Mouse (Mus musculus) stomach, embryonic 16.5 days (tissue): ENCODE data around the gene Kif3b. TPM values are rescaled to one million over a fixed set of nuclear protein-coding genes. Genes with fewer than 3 reads are reported as not detected.

Source experiments
- ATAC-seq: fragments of 200-750 bp; cut with Nextera tagmentation; 2 replicates; pipeline ENCODE4 v1.8.0; 2017; ENCODE audit warnings: moderate number of reproducible peaks, moderate TSS enrichment; ENCODE audit not compliant: insufficient read depth, low FRiP score
- H3K27ac ChIP-seq: fragments of 300-500 bp; sonication (generic); 2 replicates; pipeline ENCODE4 v1.5.1; 2014; ENCODE audit warnings: low read length
- H3K27me3 ChIP-seq: fragments of 300-500 bp; sonication (generic); 2 replicates; pipeline ENCODE4 v1.6.1; 2014; ENCODE audit warnings: low read length, control low read depth, mixed read lengths; ENCODE audit not compliant: control insufficient read depth, insufficient read depth
- H3K36me3 ChIP-seq: fragments of 300-500 bp; sonication (generic); 2 replicates; pipeline ENCODE4 v1.6.1; 2014; ENCODE audit warnings: low read length; ENCODE audit not compliant: control insufficient read depth, insufficient read depth
- H3K4me1 ChIP-seq: fragments of 300-500 bp; sonication (generic); 2 replicates; pipeline ENCODE4 v1.6.1; 2014; ENCODE audit warnings: low read length, control low read depth, mixed read lengths; ENCODE audit not compliant: control insufficient read depth, insufficient read depth
- H3K4me2 ChIP-seq: fragments of 300-500 bp; sonication (generic); 2 replicates; pipeline ENCODE4 v1.6.1; 2014; ENCODE audit warnings: low read depth, low read length, mixed read lengths
- H3K4me3 ChIP-seq: fragments of 300-500 bp; sonication (generic); replicated peaks from 2 replicates; pipeline ENCODE4 v1.5.1; 2014; ENCODE audit warnings: mild to moderate bottlenecking, low read length
- H3K9ac ChIP-seq: fragments of 300-500 bp; sonication (generic); 2 replicates; pipeline ENCODE4 v1.6.1; 2014; ENCODE audit warnings: low read length
- H3K9me3 ChIP-seq: fragments of 300-500 bp; sonication (generic); replicated peaks from 2 replicates; pipeline ENCODE4 v1.6.1; 2016; ENCODE audit warnings: low read length, control low read depth; ENCODE audit not compliant: control insufficient read depth
- WGBS: fragments of 180-500 bp; shearing (Covaris S2); extraction: QIAGEN DNeasy Blood & Tissue Kit; methylation state at CpG from one replicate; pipeline ENCODE4 v1.1.7; 2014; 5-methylcytosine and 5-hydroxymethylcytosine counted together
- polyA plus RNA-seq: library from polyadenylated mRNA; unstranded; fragments of >200 nt; fragmentation: Nextera tagmentation; extraction: Ambion mirVana; gene quantifications from 2 replicates; pipeline ENCODE4 v1.2.1, GENCODE M21; 2015

The Kif3b gene
- polyA plus RNA-seq, 1 experiment from 2014 or later, result 6.7 TPM

DNA sequence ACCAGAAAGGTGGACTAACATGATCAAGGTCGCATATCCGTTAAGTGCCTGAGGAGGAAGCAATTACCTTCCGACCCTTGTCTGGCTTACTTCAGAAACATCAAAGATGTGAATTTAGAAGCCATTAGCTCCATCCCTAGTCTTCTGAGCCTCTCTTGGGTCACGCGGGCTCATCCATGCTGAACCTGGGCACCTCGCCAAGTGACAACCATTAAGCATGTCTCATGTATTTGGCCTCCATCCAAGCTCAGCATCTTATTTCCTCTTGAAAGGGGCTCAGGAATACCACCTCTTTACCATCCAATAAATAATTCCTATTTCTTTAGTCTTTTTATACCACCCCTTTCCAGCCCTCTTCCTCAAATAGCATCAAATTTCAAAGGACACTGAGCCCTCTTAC lies 3.4 kb upstream of the Kif3b start:
- H3K4me1 ChIP-seq, result peaks cover 9% of the 10 kb centered on the region
- H3K4me2 ChIP-seq, result no peak overlapping the region
- no peaks in the 10 kb centered on the region for H3K27me3 ChIP-seq
- 30% methylated on average over 6 of the region's 6 CpGs for WGBS
- no peak overlapping the region for H3K27ac ChIP-seq
- no peak overlapping the region for H3K4me3 ChIP-seq
- ATAC-seq, result no peak
- no peak overlapping the region for H3K9ac ChIP-seq
- H3K36me3 ChIP-seq, result no peaks in the 10 kb centered on the region
- no peaks in the 10 kb centered on the region for H3K9me3 ChIP-seq

DNA sequence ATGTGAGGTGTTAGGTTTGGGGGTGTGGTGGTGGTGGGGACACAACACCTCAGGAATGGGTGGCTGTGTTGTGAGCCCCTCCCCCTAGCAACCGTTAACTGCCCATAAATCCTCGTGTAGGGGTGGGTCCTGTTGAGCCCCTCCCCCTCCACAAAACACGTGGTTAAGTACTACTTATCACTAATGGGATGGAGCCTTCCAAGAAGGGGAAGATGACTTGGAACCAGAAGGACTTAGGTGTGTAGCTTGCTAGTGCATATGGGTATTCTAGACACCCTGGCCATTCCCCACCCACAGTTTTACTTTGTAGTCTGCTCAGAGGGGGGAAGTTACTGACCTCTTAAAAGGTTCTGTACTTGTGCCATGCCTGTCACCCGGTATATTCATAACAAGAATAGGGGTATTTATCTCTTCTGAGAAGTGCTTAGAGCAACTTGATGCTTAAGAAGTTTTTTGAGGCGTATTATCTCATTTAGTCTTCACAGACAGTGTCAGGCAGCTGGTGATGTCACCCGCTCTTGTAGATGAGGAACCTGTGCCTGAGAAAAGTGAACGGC lies 1.2 kb downstream of the Kif3b start:
- H3K4me1 ChIP-seq, result peaks cover 9% of the 10 kb centered on the region
- WGBS, result 44% methylated on average over 7 of the region's 7 CpGs
- peak; percentile 48; the same call in 1 of the 2 replicates for ATAC-seq
- H3K9me3 ChIP-seq, result no peaks in the 10 kb centered on the region
- peak overlapping the region; percentile 68 for H3K4me2 ChIP-seq
- peak overlapping the region; percentile 76; the same call in 1 of the 2 replicates for H3K9ac ChIP-seq
- H3K27me3 ChIP-seq, result no peaks in the 10 kb centered on the region
- no peaks in the 10 kb centered on the region for H3K36me3 ChIP-seq
- peak overlapping the region; percentile 83 for H3K4me3 ChIP-seq
- no peak overlapping the region for H3K27ac ChIP-seq

DNA sequence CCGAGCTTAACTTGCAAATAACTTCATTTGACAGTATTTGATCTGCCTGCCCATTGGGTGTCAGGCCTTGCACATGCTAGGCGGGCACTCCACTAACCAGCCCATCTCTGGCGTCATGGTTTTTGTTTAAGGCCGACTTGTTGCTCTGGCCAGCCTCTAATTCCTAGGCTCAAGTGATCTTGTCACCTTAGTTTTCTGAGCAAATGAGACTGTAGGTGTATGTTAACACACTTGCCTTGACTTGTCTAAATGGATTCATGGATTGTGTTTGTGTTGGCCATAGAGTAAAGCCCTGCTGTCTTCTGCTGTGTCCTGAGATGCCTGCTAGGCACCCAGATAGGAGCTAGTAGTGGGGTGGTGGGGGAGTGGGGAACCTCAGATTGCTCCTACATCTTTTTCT lies 4.0 kb downstream of the Kif3b start:
- ATAC-seq, result no peak
- whole genome bisulfite sequencing, result 85% methylated on average over 4 of the region's 4 CpGs
- no peak overlapping the region for H3K27ac ChIP-seq
- H3K4me3 ChIP-seq, result no peak overlapping the region
- H3K9me3 ChIP-seq, result no peaks in the 10 kb centered on the region
- H3K4me1 ChIP-seq, result peaks cover 15% of the 10 kb centered on the region
- no peak overlapping the region for H3K9ac ChIP-seq
- H3K27me3 ChIP-seq, result no peaks in the 10 kb centered on the region
- H3K4me2 ChIP-seq, result no peak overlapping the region
- H3K36me3 ChIP-seq, result no peaks in the 10 kb centered on the region

DNA sequence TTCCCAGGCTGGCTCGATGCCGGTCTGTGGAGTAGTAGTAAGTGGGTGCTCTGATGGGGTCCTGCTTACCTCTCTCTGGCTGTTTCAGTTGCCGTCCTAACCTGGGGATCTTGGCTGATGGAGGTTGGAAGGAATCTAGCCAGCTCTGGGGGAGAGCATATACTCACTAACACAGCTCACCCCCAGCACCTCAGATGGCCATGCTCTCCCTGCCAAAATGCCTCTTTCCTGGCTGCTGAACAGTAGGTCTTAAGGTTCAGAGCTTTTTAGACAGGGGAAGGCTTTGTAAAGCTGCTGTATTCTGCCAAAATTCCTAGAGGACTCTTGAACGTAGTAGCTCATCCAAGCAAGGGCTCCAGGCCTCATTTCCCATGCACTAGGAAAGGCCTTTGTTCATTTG lies 6.6 kb downstream of the Kif3b start:
- Histone ChIP-seq H3K4me2 (no peak overlapping the region), H3K36me3 (no peaks in the 10 kb centered on the region), H3K4me3 (no peak overlapping the region), H3K27me3 (no peaks in the 10 kb centered on the region), H3K27ac (no peak overlapping the region), H3K4me1 (peaks cover 6% of the 10 kb centered on the region), H3K9me3 (no peaks in the 10 kb centered on the region), H3K9ac (no peak overlapping the region)
- ATAC-seq, result no peak
- 71% methylated on average over 4 of the region's 4 CpGs for WGBS

DNA sequence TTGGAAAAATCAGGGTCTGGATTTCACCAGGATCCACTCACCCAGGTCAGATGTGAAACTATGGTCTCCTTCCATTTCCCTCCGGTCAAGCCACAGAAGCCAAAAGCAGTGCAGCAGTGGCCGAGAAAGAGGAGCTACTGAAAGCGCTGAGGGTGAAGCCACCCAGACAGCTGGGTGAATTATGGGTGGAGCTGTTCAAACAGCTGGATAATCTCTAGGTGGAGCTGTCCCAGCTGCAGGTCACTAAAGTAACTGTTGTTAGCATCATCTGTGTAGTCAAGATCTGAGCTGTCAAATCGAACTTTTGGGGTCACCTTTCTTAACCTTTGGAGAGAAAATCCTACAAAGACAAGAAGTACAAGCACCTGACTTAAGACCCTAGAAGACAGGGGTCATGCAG lies 7.2 kb downstream of the Kif3b start:
- H3K9me3 ChIP-seq, result no peaks in the 10 kb centered on the region
- H3K27me3 ChIP-seq, result no peaks in the 10 kb centered on the region
- no peak for ATAC-seq
- peaks cover 6% of the 10 kb centered on the region for H3K4me1 ChIP-seq
- H3K27ac ChIP-seq, result peak overlapping the region; percentile 33; the same call in 1 of the 2 replicates
- H3K36me3 ChIP-seq, result no peaks in the 10 kb centered on the region
- WGBS, result 46% methylated on average over 4 of the region's 4 CpGs
- H3K4me3 ChIP-seq, result no peak overlapping the region
- H3K9ac ChIP-seq, result peak overlapping the region; percentile 1
- no peak overlapping the region for H3K4me2 ChIP-seq

DNA sequence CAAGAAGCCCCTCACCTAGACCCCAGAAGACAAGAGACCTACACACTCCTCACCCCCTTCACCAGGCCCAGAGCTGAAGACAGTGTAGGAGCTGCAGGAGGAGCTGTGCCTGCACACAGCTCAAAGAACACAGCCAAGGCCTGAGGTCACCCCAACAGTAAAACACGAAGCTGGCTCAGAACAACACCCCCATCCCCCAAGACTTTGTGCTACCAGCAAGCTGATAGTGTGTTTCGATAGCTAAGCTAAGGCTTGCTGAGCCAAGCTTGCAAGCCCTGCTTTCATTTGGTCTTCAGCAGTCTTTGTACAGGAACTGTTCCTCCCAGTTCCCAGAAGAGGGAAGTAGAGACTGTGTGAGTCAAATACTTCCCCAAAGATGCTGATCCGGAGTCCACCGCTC lies 7.7 kb downstream of the Kif3b start:
- H3K4me3 ChIP-seq, result no peak overlapping the region
- no peaks in the 10 kb centered on the region for H3K27me3 ChIP-seq
- no peak overlapping the region for H3K4me2 ChIP-seq
- no peaks in the 10 kb centered on the region for H3K36me3 ChIP-seq
- peak; percentile 40; the same call in 1 of the 2 replicates for ATAC-seq
- peaks cover 6% of the 10 kb centered on the region for H3K4me1 ChIP-seq
- WGBS, result 56% methylated on average over 4 of the region's 4 CpGs
- peak overlapping the region; percentile 1 for H3K9ac ChIP-seq
- H3K27ac ChIP-seq, result peak overlapping the region; percentile 33; the same call in 1 of the 2 replicates
- H3K9me3 ChIP-seq, result no peaks in the 10 kb centered on the region

DNA sequence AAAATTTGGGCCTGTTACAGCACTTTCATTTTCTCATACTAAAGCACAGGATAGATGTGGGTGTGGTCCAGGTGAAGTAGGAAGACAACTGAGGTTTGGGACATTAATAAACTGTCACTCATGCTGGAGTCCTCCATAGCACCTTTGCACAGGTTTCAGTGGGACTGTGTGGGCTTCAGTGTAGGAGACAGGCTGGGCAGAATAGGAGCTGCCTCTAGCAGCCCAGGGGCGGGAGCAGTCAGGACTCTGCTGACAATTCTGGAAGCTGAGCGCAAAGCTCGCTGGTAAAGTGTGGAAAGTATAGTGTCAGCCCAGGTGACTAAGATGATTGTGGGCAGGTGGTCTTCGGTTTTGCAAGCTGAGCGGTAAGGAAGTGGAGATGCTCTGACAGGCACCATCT lies 9.9 kb downstream of the Kif3b start:
- Histone ChIP-seq H3K9me3 (no peaks in the 10 kb centered on the region), H3K4me1 (peaks cover 6% of the 10 kb centered on the region), H3K36me3 (no peaks in the 10 kb centered on the region), H3K4me2 (no peak overlapping the region), H3K4me3 (no peak overlapping the region), H3K27ac (no peak overlapping the region), H3K27me3 (no peaks in the 10 kb centered on the region), H3K9ac (no peak overlapping the region)
- WGBS, result 90% methylated on average over 5 of the region's 5 CpGs
- no peak for ATAC-seq

DNA sequence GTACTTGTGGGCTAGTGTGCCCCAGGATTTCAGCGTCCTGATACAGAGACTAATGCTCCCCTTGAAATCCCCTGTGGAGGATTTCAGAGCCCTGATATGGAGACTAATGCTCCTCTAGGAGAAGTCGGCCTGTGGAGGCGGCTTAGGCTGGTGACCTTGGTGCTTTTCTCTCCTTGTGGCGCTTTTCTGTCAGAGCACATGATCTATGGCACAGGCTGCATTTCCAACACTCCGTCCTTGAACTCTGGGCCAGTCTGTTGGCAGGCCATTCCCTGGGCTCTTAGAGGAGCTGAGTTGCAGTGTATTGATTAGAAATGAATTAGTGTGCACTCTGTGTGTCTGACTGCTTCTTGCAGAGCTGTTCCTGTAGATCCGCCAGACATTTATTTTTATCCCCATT lies 14.0 kb downstream of the Kif3b start:
- 57% methylated on average over 6 of the region's 6 CpGs for WGBS
- ATAC-seq, result no peak
- no peaks in the 10 kb centered on the region for H3K36me3 ChIP-seq

DNA sequence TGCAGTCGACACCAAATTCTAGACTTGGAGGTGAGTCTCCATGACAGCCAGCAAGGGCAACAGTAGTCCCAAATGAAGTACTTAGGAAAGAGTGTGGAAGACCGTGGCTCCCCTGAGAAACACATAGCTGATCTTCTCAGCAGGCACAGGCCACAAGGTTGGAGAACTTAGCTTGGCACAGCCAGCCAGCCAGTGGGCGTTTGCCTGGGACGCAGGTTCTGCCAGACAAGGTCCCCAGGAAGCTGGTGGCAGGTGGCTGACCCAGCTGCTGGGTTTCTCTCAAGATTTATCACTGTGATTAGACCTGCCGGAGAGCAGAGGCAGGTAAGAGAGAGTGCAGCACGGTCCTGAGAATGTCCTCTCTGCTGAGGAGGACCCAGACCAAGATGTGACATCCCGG lies 17.4 kb downstream of the Kif3b start:
- WGBS, result 77% methylated on average over 7 of the region's 7 CpGs
- Histone ChIP-seq H3K27me3 (no peaks in the 10 kb centered on the region), H3K4me2 (no peak overlapping the region), H3K4me3 (no peak overlapping the region), H3K9me3 (no peaks in the 10 kb centered on the region), H3K27ac (no peak overlapping the region), H3K36me3 (no peaks in the 10 kb centered on the region), H3K4me1 (no peaks in the 10 kb centered on the region), H3K9ac (no peak overlapping the region)
- no peak for ATAC-seq

More for the DNA sequence above, 14.0 kb downstream of the Kif3b start:
- no peaks in the 10 kb centered on the region for H3K4me1 ChIP-seq
- H3K4me3 ChIP-seq, result no peak overlapping the region
- no peaks in the 10 kb centered on the region for H3K27me3 ChIP-seq
- no peak overlapping the region for H3K27ac ChIP-seq
- peak overlapping the region; percentile 21; the same call in 1 of the 2 replicates for H3K9ac ChIP-seq
- no peaks in the 10 kb centered on the region for H3K9me3 ChIP-seq
- H3K4me2 ChIP-seq, result no peak overlapping the region
